Mouse (Mus musculus): ENCODE data around the gene Rcbtb2. TPM values are rescaled to one million over a fixed set of nuclear protein-coding genes. Genes with fewer than 3 reads are reported as not detected.

The Rcbtb2 gene
- polyA plus RNA-seq (2012; rRNA removed) = 32.3 and 33.2 TPM in 2 replicates

- Histone ChIP-seq H3K36me3 (ENCODE audit: control insufficient read depth, insufficient read depth, low read length) (no peaks in the 10 kb centered on the region), H3K27me3 (replicated peaks; ENCODE audit: control insufficient read depth, insufficient read depth, low read length) (no peaks in the 10 kb centered on the region), H3K4me1 (ENCODE audit: control insufficient read depth, insufficient read depth, low read length) (no peaks in the 10 kb centered on the region), H3K4me3 (ENCODE audit: insufficient read depth, low read depth, low read length) (no peak within 1 kb of the TSS), H3K27ac (ENCODE audit: insufficient read depth, low read depth, low read length) (peak within 1 kb of the TSS; percentile 37; the same call in 1 of the 2 replicates)
- TF ChIP-seq CTCF (conservative IDR thresholded peaks at IDR 0.05; ENCODE audit: insufficient read depth, insufficient read length, low read depth, low read length) = no peak
- no peak for TF ChIP-seq POLR2A (IDR thresholded peaks at IDR 0.05; ENCODE audit: low read depth, low read length)
- 51% methylated on average over 4 of the region's 4 CpGs for WGBS
- no peak for DNase-seq
These were observed at the start of gene Rcbtb2 for GRCm38 (mm10) chr14:73122923-73123278. TSS of gene Rcbtb2 (plus strand) at chr14:73123037.

DNA sequence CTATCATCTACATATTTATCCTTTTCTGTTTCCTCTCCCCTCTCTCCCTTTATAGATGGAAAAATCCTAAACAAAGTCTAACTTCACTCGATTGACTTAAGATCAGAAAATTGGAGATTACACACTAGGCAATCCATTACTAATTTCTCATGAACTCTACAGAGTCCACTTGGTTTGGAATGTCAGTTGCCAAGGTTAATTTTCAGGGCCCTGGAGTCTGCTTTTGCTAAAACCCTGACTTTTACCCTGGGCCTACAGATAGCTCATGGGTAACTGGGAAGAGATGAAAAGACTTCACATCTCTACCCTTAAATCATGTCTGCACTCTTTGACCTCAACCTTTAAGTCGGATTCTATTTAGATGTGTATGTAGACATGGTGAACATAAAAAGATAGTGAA lies 39.3 kb upstream of the Rcbtb2 start:
- TF ChIP-seq CTCF (conservative IDR thresholded peaks at IDR 0.05; ENCODE audit: insufficient read depth, insufficient read length, low read depth, low read length) = no peak
- Histone ChIP-seq H3K27ac (ENCODE audit: insufficient read depth, low read depth, low read length) (no peak overlapping the region), H3K4me3 (ENCODE audit: insufficient read depth, low read depth, low read length) (no peak overlapping the region), H3K36me3 (ENCODE audit: control insufficient read depth, insufficient read depth, low read length) (no peaks in the 10 kb centered on the region), H3K4me1 (ENCODE audit: control insufficient read depth, insufficient read depth, low read length) (no peaks in the 10 kb centered on the region), H3K27me3 (replicated peaks; ENCODE audit: control insufficient read depth, insufficient read depth, low read length) (no peaks in the 10 kb centered on the region)
- 86% methylated on average over 2 of the region's 2 CpGs for WGBS
- no peak for DNase-seq

GRCm38 (mm10) chr14:73086425-73086824 lies 36.4 kb upstream of the Rcbtb2 start:
- TF ChIP-seq POLR2A (IDR thresholded peaks at IDR 0.05; ENCODE audit: low read depth, low read length) (no peak), CTCF (conservative IDR thresholded peaks at IDR 0.05; ENCODE audit: insufficient read depth, insufficient read length, low read depth, low read length) (no peak)
- no peaks in the 10 kb centered on the region for H3K4me1 ChIP-seq (ENCODE audit: control insufficient read depth, insufficient read depth, low read length)
- WGBS = 64% methylated on average over 3 of the region's 3 CpGs

DNA sequence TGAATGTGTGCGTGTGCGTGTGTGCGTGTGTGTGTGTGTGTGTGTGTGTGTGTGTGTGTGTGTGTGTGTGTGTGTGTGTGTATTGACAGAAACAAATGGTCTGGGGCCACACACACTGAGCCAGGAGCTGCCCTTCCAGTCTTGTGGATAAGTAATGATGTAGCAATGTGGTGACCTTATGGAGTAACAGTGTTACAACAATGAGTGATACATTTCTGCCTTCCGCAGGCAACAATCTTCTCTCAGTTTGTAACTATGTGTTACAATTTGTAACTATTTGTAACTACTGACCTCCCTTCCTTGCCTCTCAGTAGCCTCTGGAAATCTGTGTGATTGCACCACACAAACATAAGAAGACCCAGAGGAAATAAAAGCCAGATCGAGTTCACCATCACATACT lies 35.6 kb upstream of the Rcbtb2 start:
- DNase-seq = no peak
- no peak for TF ChIP-seq POLR2A (IDR thresholded peaks at IDR 0.05; ENCODE audit: low read depth, low read length)
- TF ChIP-seq CTCF (conservative IDR thresholded peaks at IDR 0.05; ENCODE audit: insufficient read depth, insufficient read length, low read depth, low read length) = no peak
- H3K4me1 ChIP-seq (ENCODE audit: control insufficient read depth, insufficient read depth, low read length) = no peaks in the 10 kb centered on the region
- no peak overlapping the region for H3K27ac ChIP-seq (ENCODE audit: insufficient read depth, low read depth, low read length)
- H3K4me3 ChIP-seq (ENCODE audit: insufficient read depth, low read depth, low read length) = no peak overlapping the region
- no peaks in the 10 kb centered on the region for H3K36me3 ChIP-seq (ENCODE audit: control insufficient read depth, insufficient read depth, low read length)
- WGBS = 80% methylated on average over 5 of the region's 5 CpGs
- H3K27me3 ChIP-seq (replicated peaks; ENCODE audit: control insufficient read depth, insufficient read depth, low read length) = no peaks in the 10 kb centered on the region

More at GRCm38 (mm10) chr14:73086425-73086824, 36.4 kb upstream of the Rcbtb2 start:
- H3K27me3 ChIP-seq (replicated peaks; ENCODE audit: control insufficient read depth, insufficient read depth, low read length) = no peaks in the 10 kb centered on the region
- no peak overlapping the region for H3K27ac ChIP-seq (ENCODE audit: insufficient read depth, low read depth, low read length)
- H3K36me3 ChIP-seq (ENCODE audit: control insufficient read depth, insufficient read depth, low read length) = no peaks in the 10 kb centered on the region
- no peak for DNase-seq
- H3K4me3 ChIP-seq (ENCODE audit: insufficient read depth, low read depth, low read length) = no peak overlapping the region

GRCm38 (mm10) chr14:73087746-73088145 lies 35.1 kb upstream of the Rcbtb2 start:
- no peaks in the 10 kb centered on the region for H3K27me3 ChIP-seq (replicated peaks; ENCODE audit: control insufficient read depth, insufficient read depth, low read length)
- no peak overlapping the region for H3K4me3 ChIP-seq (ENCODE audit: insufficient read depth, low read depth, low read length)
- H3K36me3 ChIP-seq (ENCODE audit: control insufficient read depth, insufficient read depth, low read length) = no peaks in the 10 kb centered on the region
- no peak for DNase-seq
- no peak overlapping the region for H3K27ac ChIP-seq (ENCODE audit: insufficient read depth, low read depth, low read length)
- H3K4me1 ChIP-seq (ENCODE audit: control insufficient read depth, insufficient read depth, low read length) = no peaks in the 10 kb centered on the region
- TF ChIP-seq POLR2A (IDR thresholded peaks at IDR 0.05; ENCODE audit: low read depth, low read length) (no peak), CTCF (conservative IDR thresholded peaks at IDR 0.05; ENCODE audit: insufficient read depth, insufficient read length, low read depth, low read length) (no peak)
- WGBS = 83% methylated on average over 5 of the region's 5 CpGs

DNA sequence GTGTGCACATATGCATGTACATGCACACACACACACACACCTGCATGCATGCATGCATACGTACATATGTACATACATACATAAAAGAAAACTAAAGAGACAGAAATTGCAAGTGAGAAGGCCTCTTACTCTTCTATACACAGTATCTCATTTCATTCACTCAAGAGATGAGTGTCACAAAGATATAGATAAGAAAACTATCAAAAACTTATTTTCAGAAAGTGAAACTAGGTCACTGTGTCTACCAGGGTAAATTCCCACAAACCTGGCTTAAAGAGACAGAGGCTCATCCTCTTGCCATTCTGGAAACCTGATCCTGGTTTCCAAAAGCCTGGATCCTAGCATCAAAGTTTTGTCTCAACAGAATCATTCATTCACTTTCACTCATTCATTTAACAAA lies 34.6 kb upstream of the Rcbtb2 start:
- 93% methylated on average over 1 of the region's 1 CpGs for WGBS
- Histone ChIP-seq H3K27me3 (replicated peaks; ENCODE audit: control insufficient read depth, insufficient read depth, low read length) (no peaks in the 10 kb centered on the region), H3K27ac (ENCODE audit: insufficient read depth, low read depth, low read length) (no peak overlapping the region), H3K4me3 (ENCODE audit: insufficient read depth, low read depth, low read length) (no peak overlapping the region), H3K36me3 (ENCODE audit: control insufficient read depth, insufficient read depth, low read length) (no peaks in the 10 kb centered on the region), H3K4me1 (ENCODE audit: control insufficient read depth, insufficient read depth, low read length) (no peaks in the 10 kb centered on the region)
- no peak for DNase-seq
- TF ChIP-seq CTCF (conservative IDR thresholded peaks at IDR 0.05; ENCODE audit: insufficient read depth, insufficient read length, low read depth, low read length) (no peak), POLR2A (IDR thresholded peaks at IDR 0.05; ENCODE audit: low read depth, low read length) (no peak)

DNA sequence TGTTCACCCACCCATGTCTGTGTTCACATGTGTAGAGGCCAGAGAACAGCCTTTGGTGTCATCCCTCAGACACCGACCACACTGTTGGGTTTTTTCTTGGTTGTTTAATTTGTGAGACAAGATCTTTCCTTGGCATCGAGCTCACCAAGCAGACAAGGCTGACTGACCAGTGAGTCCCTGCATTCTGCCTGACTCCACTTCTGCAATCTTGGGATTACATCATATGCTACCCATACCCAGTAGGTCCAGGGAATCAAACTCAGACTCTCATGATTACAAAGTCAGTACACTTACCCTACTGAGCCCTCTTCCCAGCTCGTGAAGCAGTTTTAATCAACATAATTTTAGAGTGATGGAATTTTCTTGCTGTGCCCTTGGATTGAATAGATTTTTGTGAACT lies 30.0 kb upstream of the Rcbtb2 start:
- Histone ChIP-seq H3K4me3 (ENCODE audit: insufficient read depth, low read depth, low read length) (no peak overlapping the region), H3K27ac (ENCODE audit: insufficient read depth, low read depth, low read length) (no peak overlapping the region), H3K4me1 (ENCODE audit: control insufficient read depth, insufficient read depth, low read length) (no peaks in the 10 kb centered on the region), H3K27me3 (replicated peaks; ENCODE audit: control insufficient read depth, insufficient read depth, low read length) (no peaks in the 10 kb centered on the region), H3K36me3 (ENCODE audit: control insufficient read depth, insufficient read depth, low read length) (no peaks in the 10 kb centered on the region)
- 86% methylated on average over 3 of the region's 3 CpGs for WGBS
- TF ChIP-seq POLR2A (IDR thresholded peaks at IDR 0.05; ENCODE audit: low read depth, low read length) (no peak), CTCF (conservative IDR thresholded peaks at IDR 0.05; ENCODE audit: insufficient read depth, insufficient read length, low read depth, low read length) (no peak)
- no peak for DNase-seq
